Mouse (Mus musculus): ENCODE results near the gene Vasp.

DNA sequence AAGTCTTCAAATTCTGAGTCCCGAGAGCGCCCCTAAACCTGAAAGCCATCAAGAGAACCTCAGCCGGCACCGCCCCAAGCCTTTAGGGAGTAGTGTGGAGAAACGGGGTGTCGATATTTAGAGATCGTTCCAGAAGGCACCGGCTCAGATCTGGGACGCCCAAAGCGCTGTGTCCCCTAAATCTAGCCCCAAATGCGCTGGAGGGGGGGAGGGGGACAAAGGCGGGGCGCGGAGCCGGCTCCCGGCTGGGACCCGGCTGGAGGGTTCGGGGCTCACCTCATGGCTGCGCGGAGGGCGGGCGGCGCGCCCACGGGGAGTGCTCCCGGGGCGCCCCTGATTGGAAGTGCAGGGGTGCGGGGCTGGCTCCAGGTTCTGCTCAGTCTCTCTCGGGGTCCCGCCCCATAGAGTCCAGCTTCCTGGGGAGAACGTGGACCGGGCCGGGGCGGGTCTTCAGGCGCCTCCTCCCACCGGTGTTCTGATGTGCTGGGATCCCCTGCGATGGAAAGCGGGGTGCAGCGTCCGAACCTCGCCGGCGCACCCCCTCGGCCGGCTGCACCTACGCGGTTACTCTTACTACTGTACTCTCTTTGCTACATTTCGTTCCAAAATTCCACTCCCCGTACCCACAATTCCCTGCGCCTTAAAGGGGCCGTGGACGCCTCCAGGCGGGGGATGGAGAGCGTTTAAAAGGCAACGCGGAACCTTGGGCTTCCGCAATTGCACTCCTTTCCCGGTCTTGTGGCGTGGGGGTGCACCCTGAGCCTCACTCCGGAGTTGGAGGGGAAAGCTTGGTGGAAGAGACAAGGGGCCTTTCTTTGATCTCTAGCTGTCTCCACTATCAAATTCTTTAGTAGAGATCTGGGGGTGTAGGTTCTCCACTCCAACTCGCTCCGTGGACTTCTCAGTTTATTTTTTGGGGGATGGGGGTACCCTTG is at the start of gene Vasp:
- TF ChIP-seq CTCF (IDR thresholded peaks at IDR 0.05; ENCODE audit: low read depth, low read length) = no peak
- TF ChIP-seq GATA1 (IDR thresholded peaks at IDR 0.05; ENCODE audit: borderline replicate concordance, low read length) = no peak
- no peak for TF ChIP-seq GATA2 (IDR thresholded peaks at IDR 0.05; ENCODE audit: borderline replicate concordance, low read depth, low read length)
- no peak for TF ChIP-seq TAL1 (conservative IDR thresholded peaks at IDR 0.05; ENCODE audit: low read depth, low read length)

All from G1E (cell line).